Mouse (Mus musculus) liver, embryonic 14.5 days (tissue): ENCODE data around the gene Azin2. TPM values are rescaled to one million over a fixed set of nuclear protein-coding genes. Genes with fewer than 3 reads are reported as not detected.

Experiments used
- ATAC-seq: fragments of 200-750 bp; cut with Nextera tagmentation; 2 replicates; pipeline ENCODE4 v1.8.0; 2017; ENCODE audit warnings: moderate number of reproducible peaks, mild to moderate bottlenecking, moderate library complexity; ENCODE audit not compliant: insufficient read depth
- DNase-seq, 3 experiments: peaks; one replicate each; pipeline ENCODE4 v3.0.0-alpha.2; 2012 to 2013; ENCODE audit warnings: low read depth in 3 of 3, low spot score in 3 of 3
- H3K27ac ChIP-seq: fragments of 300-500 bp; sonication (generic); 2 replicates; pipeline ENCODE4 v1.5.1; 2014; ENCODE audit warnings: moderate library complexity, mild to moderate bottlenecking, control low read depth, inconsistent platforms
- H3K27me3 ChIP-seq: fragments of 300-500 bp; sonication (generic); 2 replicates; pipeline ENCODE4 v1.6.1; 2014; ENCODE audit warnings: mild to moderate bottlenecking, low read length, moderate library complexity; ENCODE audit not compliant: control insufficient read depth, insufficient read depth
- H3K36me3 ChIP-seq: fragments of 300-500 bp; sonication (generic); replicated peaks from 2 replicates; pipeline ENCODE4 v1.6.1; 2014; ENCODE audit warnings: low read depth; ENCODE audit not compliant: control insufficient read depth, insufficient read depth
- H3K4me1 ChIP-seq, 2 experiments: fragments of 200-500 bp in 1 of 2; fragments of 300-500 bp in 1 of 2; sonication (generic) in 1 of 2; replicated peaks; 2 replicates each; pipeline ENCODE4 v1.6.1; 2012 to 2014; ENCODE audit warnings: antibody characterized with exemption in 1 of 2, inconsistent platforms in 1 of 2, low read length in 1 of 2; ENCODE audit not compliant: control insufficient read depth in 2 of 2, insufficient read depth in 2 of 2
- H3K4me2 ChIP-seq: fragments of 300-500 bp; sonication (generic); 2 replicates; pipeline ENCODE4 v1.6.1; 2014; ENCODE audit warnings: low read depth, mild to moderate bottlenecking, control low read depth, moderate library complexity
- H3K4me3 ChIP-seq, 2 experiments: fragments of 200-500 bp in 1 of 2; fragments of 300-500 bp in 1 of 2; sonication (generic) in 1 of 2; 2 replicates each; pipeline ENCODE4 v1.5.1; 2012 to 2014; ENCODE audit warnings: low read depth in 2 of 2, low read length in 2 of 2, mild to moderate bottlenecking in 2 of 2, control low read depth in 1 of 2, inconsistent platforms in 1 of 2, moderate library complexity in 1 of 2; ENCODE audit not compliant: insufficient read depth in 1 of 2
- H3K9ac ChIP-seq: fragments of 300-500 bp; sonication (generic); replicated peaks from 2 replicates; pipeline ENCODE4 v1.6.1; 2014; ENCODE audit warnings: mild to moderate bottlenecking, control low read depth, moderate library complexity
- H3K9me3 ChIP-seq: fragments of 300-500 bp; sonication (generic); 2 replicates; pipeline ENCODE4 v1.6.1; 2016; ENCODE audit warnings: low read length, mixed read lengths; ENCODE audit not compliant: control insufficient read depth
- CTCF ChIP-seq: IDR thresholded peaks from 2 replicates; pipeline ENCODE4 v1.5.1; 2016; ENCODE audit warnings: antibody characterized with exemption, low read depth, control low read depth
- EP300 ChIP-seq: IDR thresholded peaks from 2 replicates; pipeline ENCODE4 v1.6.1; 2016; ENCODE audit warnings: antibody characterized with exemption, low read depth
- WGBS: fragments of 180-500 bp; shearing (Covaris S2); extraction: QIAGEN DNeasy Blood & Tissue Kit; methylation state at CpG from one replicate; pipeline ENCODE4 v1.1.7; 2014; ENCODE audit not compliant: insufficient replicate concordance; 5-methylcytosine and 5-hydroxymethylcytosine counted together
- polyA plus RNA-seq, 2 experiments: library from polyadenylated mRNA; depleted of rRNA in 1 of 2; stranded (reverse) in 1 of 2; unstranded in 1 of 2; fragments of >200 nt; fragmentation: Nextera tagmentation in 1 of 2; extraction: Ambion mirVana in 1 of 2; gene quantifications; 2 replicates each; pipeline versions ENCODE4 v1.2.1 to v1.2.3; 2012 to 2014

Gene Azin2
- polyA plus RNA-seq, 2 experiments: 0.27 to 0.47 TPM

DNA sequence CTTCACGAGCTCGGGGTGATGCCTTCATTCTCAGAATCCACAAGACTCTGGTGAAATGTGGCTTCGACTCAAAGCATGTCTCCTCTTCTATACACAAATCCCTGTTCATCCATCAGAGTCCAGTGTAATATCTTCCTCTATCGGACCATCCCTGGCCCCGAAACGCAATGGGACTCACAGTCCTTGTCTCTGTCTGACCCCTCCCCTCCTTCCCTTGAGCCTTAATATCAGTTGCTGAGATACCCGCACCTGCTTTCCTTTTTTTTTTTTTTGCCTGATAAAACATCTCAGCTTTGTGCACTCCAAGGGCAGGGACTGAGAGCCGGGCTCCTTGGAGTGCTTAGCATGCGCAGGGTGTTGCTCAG is 666 bp upstream of the Azin2 start:
- no peaks in the 10 kb centered on the region for H3K9me3 ChIP-seq
- ATAC-seq (no peak), DNase-seq (no peak)
- no peak overlapping the region; a peak in 1 of 4 replicates for H3K4me3 ChIP-seq
- no peaks in the 10 kb centered on the region for H3K36me3 ChIP-seq
- H3K4me1 ChIP-seq: peaks cover 0 to 5% of the 10 kb centered on the region in 2 experiments; a peak in 1 of 4 replicates
- no peak for TF ChIP-seq CTCF
- TF ChIP-seq EP300: no peak
- H3K27me3 ChIP-seq: peaks cover 34% of the 10 kb centered on the region
- WGBS: 13% methylated on average over 9 of the region's 9 CpGs
- H3K4me2 ChIP-seq: peak overlapping the region; percentile 69
- no peak overlapping the region for H3K27ac ChIP-seq
- H3K9ac ChIP-seq: no peak overlapping the region

DNA sequence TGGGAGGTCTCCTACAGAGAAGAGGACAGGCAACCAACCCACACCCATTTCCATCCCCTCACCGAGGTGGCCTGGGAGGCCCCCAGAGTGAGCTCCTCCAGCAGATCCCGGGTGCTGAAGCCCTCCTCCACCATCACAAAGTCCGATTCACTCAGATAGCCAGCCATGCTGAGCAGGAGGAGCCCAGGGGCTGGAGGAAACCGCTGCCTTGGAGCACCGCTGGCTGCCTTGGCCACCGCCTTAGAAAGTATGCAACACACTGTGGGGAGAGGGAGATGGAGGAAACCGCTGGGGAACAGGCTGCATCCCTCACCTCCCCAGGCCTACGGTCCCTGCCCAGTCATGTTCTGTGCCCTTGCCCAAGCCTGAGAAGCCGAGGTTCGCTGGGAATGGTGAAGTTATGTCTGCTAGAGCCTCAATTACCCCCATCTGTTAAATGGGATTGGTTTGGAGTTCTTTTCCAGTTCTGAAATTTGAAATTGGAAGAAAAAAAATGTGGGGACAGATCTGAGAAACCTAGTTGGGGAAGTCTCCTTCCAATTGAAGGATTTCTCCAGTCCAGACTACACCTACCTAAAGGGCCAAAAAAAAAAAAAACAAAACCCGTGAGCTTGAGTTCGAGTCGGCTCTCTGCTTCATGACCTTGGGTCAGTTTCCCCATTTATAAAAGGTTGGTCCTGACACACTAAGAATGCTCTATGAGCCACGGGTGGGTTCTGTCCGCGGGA is 777 bp downstream of the Azin2 start:
- no peak for ATAC-seq
- TF ChIP-seq EP300 (no peak), CTCF (no peak)
- H3K9me3 ChIP-seq: no peaks in the 10 kb centered on the region
- peak overlapping the region; percentile 48 to 57; a peak in 3 of 4 replicates for H3K4me3 ChIP-seq
- 7% methylated on average over 16 of the region's 16 CpGs for WGBS
- no peak overlapping the region for H3K9ac ChIP-seq
- peak overlapping the region; percentile 69 for H3K4me2 ChIP-seq
- H3K27me3 ChIP-seq: peaks cover 34% of the 10 kb centered on the region
- peaks cover 0 to 5% of the 10 kb centered on the region in 2 experiments; a peak in 1 of 4 replicates for H3K4me1 ChIP-seq
- H3K36me3 ChIP-seq: no peaks in the 10 kb centered on the region
- H3K27ac ChIP-seq: no peak overlapping the region
- no peak for DNase-seq

DNA sequence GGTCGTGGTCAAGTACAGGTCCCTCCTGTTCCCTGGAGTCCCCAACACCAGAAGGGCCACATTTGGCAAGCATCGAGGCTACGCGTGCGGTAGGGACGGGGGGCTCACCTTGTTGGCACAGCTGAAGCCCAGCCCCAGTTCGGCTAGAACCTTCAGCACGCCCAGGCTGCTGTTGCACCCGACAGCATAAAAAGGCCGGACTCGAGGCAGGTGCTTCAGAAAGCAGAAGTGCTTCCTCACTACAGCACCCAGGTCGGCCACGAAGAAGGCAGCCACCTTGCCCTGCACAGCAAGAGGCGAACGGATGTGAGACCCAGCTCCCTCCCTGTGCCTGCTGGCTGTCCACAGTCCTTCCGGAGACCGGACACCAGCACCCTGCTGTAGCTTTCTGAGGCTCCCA is 2.6 kb downstream of the Azin2 start:
- WGBS: 64% methylated on average over 17 of the region's 17 CpGs
- Histone ChIP-seq H3K27ac (no peak overlapping the region), H3K36me3 (no peaks in the 10 kb centered on the region), H3K4me2 (no peak overlapping the region), H3K4me3 (no peak overlapping the region), H3K9me3 (no peaks in the 10 kb centered on the region), H3K4me1 (peaks cover 0 to 5% of the 10 kb centered on the region in 2 experiments; a peak in 1 of 4 replicates), H3K27me3 (peaks cover 34% of the 10 kb centered on the region), H3K9ac (no peak overlapping the region)
- DNase-seq (no peak), ATAC-seq (no peak)
- TF ChIP-seq CTCF (no peak), EP300 (no peak)

DNA sequence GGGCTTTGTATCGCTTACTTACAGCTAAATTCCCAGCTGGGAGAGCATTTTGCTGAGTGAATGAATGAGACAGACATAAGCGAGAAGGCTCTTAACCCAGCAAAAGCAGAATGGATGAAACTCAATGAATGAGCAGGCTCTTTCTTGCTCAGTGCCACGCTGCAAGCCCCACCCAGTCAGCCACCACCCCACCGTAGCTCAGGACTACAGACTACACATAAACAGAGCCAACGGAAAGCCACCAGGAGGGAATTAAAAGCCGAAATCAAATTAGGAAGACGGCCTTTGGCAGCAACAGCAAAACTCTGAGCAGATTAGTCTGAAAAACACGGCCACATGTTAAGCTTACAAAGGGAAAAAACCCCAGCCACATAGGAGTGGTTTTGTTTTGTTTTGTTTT is 3.4 kb downstream of the Azin2 start:
- Histone ChIP-seq H3K4me3 (no peak overlapping the region), H3K36me3 (no peaks in the 10 kb centered on the region), H3K9me3 (no peaks in the 10 kb centered on the region), H3K27ac (no peak overlapping the region), H3K4me1 (peaks cover 0 to 5% of the 10 kb centered on the region in 2 experiments; a peak in 1 of 4 replicates), H3K9ac (no peak overlapping the region), H3K27me3 (peaks cover 34% of the 10 kb centered on the region), H3K4me2 (no peak overlapping the region)
- TF ChIP-seq EP300: no peak
- ATAC-seq: no peak
- 55% methylated on average over 8 of the region's 8 CpGs for WGBS
- no peak for DNase-seq

GRCm38 (mm10) chr4:128958156-128958555 is 4.1 kb downstream of the Azin2 start:
- H3K4me3 ChIP-seq: no peak overlapping the region
- no peak overlapping the region for H3K9ac ChIP-seq
- 75% methylated on average over 11 of the region's 11 CpGs for WGBS
- H3K27me3 ChIP-seq: peaks cover 34% of the 10 kb centered on the region
- DNase-seq (no peak), ATAC-seq (no peak)
- no peak overlapping the region for H3K27ac ChIP-seq
- no peak for TF ChIP-seq EP300
- no peak for TF ChIP-seq CTCF
- H3K4me1 ChIP-seq: peaks cover 0 to 5% of the 10 kb centered on the region in 2 experiments; a peak in 1 of 4 replicates
- H3K9me3 ChIP-seq: no peaks in the 10 kb centered on the region
- no peaks in the 10 kb centered on the region for H3K36me3 ChIP-seq
- no peak overlapping the region for H3K4me2 ChIP-seq
